Mouse (Mus musculus) hindbrain, postnatal 0 days (tissue): ENCODE measurements around the gene Gm853. TPM values are rescaled to one million over a fixed set of nuclear protein-coding genes. Genes with fewer than 3 reads are reported as not detected.

Source experiments
- ATAC-seq: fragments of 200-750 bp; cut with Nextera tagmentation; 2 replicates; pipeline ENCODE4 v1.8.0; 2017; ENCODE audit warnings: mild to moderate bottlenecking, moderate TSS enrichment, moderate library complexity
- DNase-seq: peaks from one replicate; pipeline ENCODE4 v3.0.0-alpha.2; 2015; ENCODE audit warnings: low spot score
- H3K27ac ChIP-seq: fragments of 300-500 bp; sonication (generic); 2 replicates; pipeline ENCODE4 v1.5.1; 2014; ENCODE audit warnings: mild to moderate bottlenecking
- H3K27me3 ChIP-seq: fragments of 300-500 bp; sonication (generic); 2 replicates; pipeline ENCODE4 v1.6.1; 2014; ENCODE audit warnings: low read length, mixed read lengths; ENCODE audit not compliant: insufficient read depth
- H3K36me3 ChIP-seq: fragments of 300-500 bp; sonication (generic); 2 replicates; pipeline ENCODE4 v1.6.1; 2014; ENCODE audit warnings: low read length, mixed read lengths; ENCODE audit not compliant: insufficient read depth
- H3K4me1 ChIP-seq: fragments of 300-500 bp; sonication (generic); 2 replicates; pipeline ENCODE4 v1.6.1; 2014; ENCODE audit warnings: antibody characterized with exemption, low read length, mixed read lengths; ENCODE audit not compliant: insufficient read depth
- H3K4me2 ChIP-seq: fragments of 300-500 bp; sonication (generic); 2 replicates; pipeline ENCODE4 v1.6.1; 2014; ENCODE audit warnings: low read depth, mild to moderate bottlenecking, low read length, moderate library complexity, mixed read lengths
- H3K4me3 ChIP-seq: fragments of 300-500 bp; sonication (generic); 2 replicates; pipeline ENCODE4 v1.5.1; 2014; ENCODE audit warnings: low read length
- H3K9ac ChIP-seq: fragments of 300-500 bp; sonication (generic); replicated peaks from 2 replicates; pipeline ENCODE4 v1.6.1; 2014; ENCODE audit warnings: mild to moderate bottlenecking, low read length, moderate library complexity, mixed read lengths
- H3K9me3 ChIP-seq: fragments of 300-500 bp; sonication (generic); 2 replicates; pipeline ENCODE4 v1.6.1; 2016; ENCODE audit warnings: low read length, mixed read lengths
- CTCF ChIP-seq: IDR thresholded peaks from 2 replicates; pipeline ENCODE4 v1.5.1; 2016; ENCODE audit warnings: antibody characterized with exemption, control low read depth, low read depth
- WGBS: fragments of 180-500 bp; shearing (Covaris S2); extraction: QIAGEN DNeasy Blood & Tissue Kit; methylation state at CpG from one replicate; pipeline ENCODE4 v1.1.7; 2014; 5-methylcytosine and 5-hydroxymethylcytosine counted together
- polyA plus RNA-seq: library from polyadenylated mRNA; unstranded; fragments of >200 nt; fragmentation: Nextera tagmentation; extraction: Ambion mirVana; gene quantifications from 2 replicates; pipeline ENCODE4 v1.2.1, GENCODE M21; 2015
- total RNA-seq: library from RNA; depleted of rRNA; stranded (reverse); fragments of >200 nt; gene quantifications from 2 replicates; pipeline ENCODE4 v1.2.3, GENCODE M21; 2014

Gene Gm853
- total and polyA plus RNA-seq, 2 experiments from 2014 or later = 1.8 to 2.0 TPM

GRCm38 (mm10) chr4:130264131-130264530 lies 41.9 kb upstream of the Gm853 start:
- Histone ChIP-seq H3K4me2 (no peak overlapping the region), H3K4me1 (no peaks in the 10 kb centered on the region; the same call in 1 of the 2 replicates), H3K27me3 (no peaks in the 10 kb centered on the region), H3K9me3 (no peaks in the 10 kb centered on the region), H3K36me3 (no peaks in the 10 kb centered on the region), H3K4me3 (no peak overlapping the region), H3K9ac (no peak overlapping the region), H3K27ac (no peak overlapping the region)
- ATAC-seq = no peak
- no peak for DNase-seq
- 23% methylated on average over 11 of the region's 11 CpGs for WGBS
- TF ChIP-seq CTCF = no peak

GRCm38 (mm10) chr4:130260406-130260805 lies 38.2 kb upstream of the Gm853 start:
- peaks cover 3% of the 10 kb centered on the region; the same call in 1 of the 2 replicates for H3K36me3 ChIP-seq
- DNase-seq = no peak

GRCm38 (mm10) chr4:130252441-130253157 lies 30.4 kb upstream of the Gm853 start:
- Histone ChIP-seq H3K4me2 (no peak overlapping the region), H3K4me1 (no peaks in the 10 kb centered on the region), H3K27ac (no peak overlapping the region), H3K9ac (no peak overlapping the region), H3K9me3 (no peaks in the 10 kb centered on the region), H3K36me3 (peaks cover 10% of the 10 kb centered on the region; the same call in 1 of the 2 replicates), H3K4me3 (no peak overlapping the region), H3K27me3 (no peaks in the 10 kb centered on the region)
- DNase-seq = no peak
- TF ChIP-seq CTCF = no peak
- WGBS = 70% methylated on average over 8 of the region's 8 CpGs
- 0 out of 2 replicates have a peak, but pooled peaks have one; percentile 39 for ATAC-seq

More at GRCm38 (mm10) chr4:130260406-130260805, 38.2 kb upstream of the Gm853 start:
- TF ChIP-seq CTCF = peak; percentile 51
- H3K27ac ChIP-seq = no peak overlapping the region
- no peaks in the 10 kb centered on the region for H3K9me3 ChIP-seq
- H3K4me2 ChIP-seq = no peak overlapping the region
- ATAC-seq = no peak
- WGBS = 40% methylated on average over 5 of the region's 5 CpGs
- no peak overlapping the region for H3K4me3 ChIP-seq
- H3K27me3 ChIP-seq = no peaks in the 10 kb centered on the region
- no peaks in the 10 kb centered on the region; the same call in 1 of the 2 replicates for H3K4me1 ChIP-seq
- no peak overlapping the region for H3K9ac ChIP-seq

GRCm38 (mm10) chr4:130251763-130252162 lies 29.6 kb upstream of the Gm853 start:
- H3K9me3 ChIP-seq = no peaks in the 10 kb centered on the region
- no peak for TF ChIP-seq CTCF
- 57% methylated on average over 3 of the region's 3 CpGs for WGBS

GRCm38 (mm10) chr4:130251172-130251705 lies 29.0 kb upstream of the Gm853 start:
- Histone ChIP-seq H3K4me2 (no peak overlapping the region), H3K4me3 (no peak overlapping the region), H3K9me3 (no peaks in the 10 kb centered on the region), H3K36me3 (peaks cover 10% of the 10 kb centered on the region; the same call in 1 of the 2 replicates), H3K27ac (no peak overlapping the region), H3K9ac (no peak overlapping the region), H3K27me3 (no peaks in the 10 kb centered on the region), H3K4me1 (no peaks in the 10 kb centered on the region)
- no peak; the same call in 1 of the 2 replicates for TF ChIP-seq CTCF
- no peak for DNase-seq
- WGBS = 49% methylated on average over 7 of the region's 7 CpGs
- 0 out of 2 replicates have a peak, but pooled peaks have one; percentile 41 for ATAC-seq

More at GRCm38 (mm10) chr4:130251763-130252162, 29.6 kb upstream of the Gm853 start:
- no peaks in the 10 kb centered on the region for H3K27me3 ChIP-seq
- H3K9ac ChIP-seq = no peak overlapping the region
- DNase-seq = no peak
- H3K36me3 ChIP-seq = peaks cover 10% of the 10 kb centered on the region; the same call in 1 of the 2 replicates
- no peaks in the 10 kb centered on the region for H3K4me1 ChIP-seq
- no peak for ATAC-seq
- H3K4me2 ChIP-seq = no peak overlapping the region
- no peak overlapping the region for H3K27ac ChIP-seq
- H3K4me3 ChIP-seq = no peak overlapping the region

GRCm38 (mm10) chr4:130248636-130249035 lies 26.4 kb upstream of the Gm853 start:
- WGBS = 47% methylated on average over 3 of the region's 3 CpGs
- no peak overlapping the region for H3K9ac ChIP-seq

More at GRCm38 (mm10) chr4:130248636-130249035, 26.4 kb upstream of the Gm853 start:
- ATAC-seq (no peak), DNase-seq (peak; percentile 59)
- no peak overlapping the region for H3K4me3 ChIP-seq
- H3K4me2 ChIP-seq = no peak overlapping the region
- H3K9me3 ChIP-seq = no peaks in the 10 kb centered on the region
- no peaks in the 10 kb centered on the region for H3K36me3 ChIP-seq
- no peak overlapping the region for H3K27ac ChIP-seq
- no peaks in the 10 kb centered on the region for H3K27me3 ChIP-seq
- no peak for TF ChIP-seq CTCF
- no peaks in the 10 kb centered on the region for H3K4me1 ChIP-seq
